Mouse (Mus musculus): ENCODE results near the gene Tmem63a. TPM values are rescaled to one million over a fixed set of nuclear protein-coding genes. Genes with fewer than 3 reads are reported as not detected.

Tmem63a gene
- polyA plus RNA-seq, 1 experiment: 3.6 TPM

- Histone ChIP-seq H3K36me3 (ENCODE audit: control insufficient read depth, insufficient read depth, low read length) (no peaks in the 10 kb centered on the region), H3K27ac (ENCODE audit: control insufficient read depth, insufficient read depth, low read depth, low read length) (no peak overlapping the region), H3K4me1 (ENCODE audit: control insufficient read depth, insufficient read depth, low read length) (peaks cover 11% of the 10 kb centered on the region), H3K27me3 (ENCODE audit: control insufficient read depth, insufficient read depth, low read length) (no peaks in the 10 kb centered on the region), H3K4me3 (ENCODE audit: control insufficient read depth, low read depth, low read length) (no peak overlapping the region)
- TF ChIP-seq POLR2A (IDR thresholded peaks at IDR 0.05; ENCODE audit: control insufficient read depth, low read depth, low read length): no peak
- no peak for TF ChIP-seq CTCF (IDR thresholded peaks at IDR 0.05; ENCODE audit: control insufficient read depth, insufficient read depth, insufficient replicate concordance, low read depth, low read length)
Measured at GRCm38 (mm10) chr1:180940776-180941460, 1.2 kb upstream of the Tmem63a start.

GRCm38 (mm10) chr1:180941726-180942125 is 418 bp upstream of the Tmem63a start:
- Histone ChIP-seq H3K27me3 (ENCODE audit: control insufficient read depth, insufficient read depth, low read length) (no peaks in the 10 kb centered on the region), H3K36me3 (ENCODE audit: control insufficient read depth, insufficient read depth, low read length) (no peaks in the 10 kb centered on the region)

GRCm38 (mm10) chr1:180943032-180943644 is 994 bp downstream of the Tmem63a start:
- TF ChIP-seq CTCF (IDR thresholded peaks at IDR 0.05; ENCODE audit: control insufficient read depth, insufficient read depth, insufficient replicate concordance, low read depth, low read length) (no peak), POLR2A (IDR thresholded peaks at IDR 0.05; ENCODE audit: control insufficient read depth, low read depth, low read length) (no peak)
- no peaks in the 10 kb centered on the region for H3K27me3 ChIP-seq (ENCODE audit: control insufficient read depth, insufficient read depth, low read length)
- peaks cover 7% of the 10 kb centered on the region for H3K4me1 ChIP-seq (ENCODE audit: control insufficient read depth, insufficient read depth, low read length)
- H3K36me3 ChIP-seq (ENCODE audit: control insufficient read depth, insufficient read depth, low read length): no peaks in the 10 kb centered on the region
- H3K4me3 ChIP-seq (ENCODE audit: control insufficient read depth, low read depth, low read length): peak overlapping the region; percentile 79
- no peak overlapping the region; the same call in 1 of the 2 replicates for H3K27ac ChIP-seq (ENCODE audit: control insufficient read depth, insufficient read depth, low read depth, low read length)

More at GRCm38 (mm10) chr1:180941726-180942125, 418 bp upstream of the Tmem63a start:
- Histone ChIP-seq H3K27ac (ENCODE audit: control insufficient read depth, insufficient read depth, low read depth, low read length) (peak overlapping the region; percentile 80), H3K4me1 (ENCODE audit: control insufficient read depth, insufficient read depth, low read length) (peaks cover 11% of the 10 kb centered on the region), H3K4me3 (ENCODE audit: control insufficient read depth, low read depth, low read length) (peak overlapping the region; percentile 79)
- TF ChIP-seq POLR2A (IDR thresholded peaks at IDR 0.05; ENCODE audit: control insufficient read depth, low read depth, low read length) (no peak), CTCF (IDR thresholded peaks at IDR 0.05; ENCODE audit: control insufficient read depth, insufficient read depth, insufficient replicate concordance, low read depth, low read length) (no peak)

GRCm38 (mm10) chr1:180943896-180944295 is 1.8 kb downstream of the Tmem63a start:
- Histone ChIP-seq H3K4me1 (ENCODE audit: control insufficient read depth, insufficient read depth, low read length) (peaks cover 7% of the 10 kb centered on the region), H3K4me3 (ENCODE audit: control insufficient read depth, low read depth, low read length) (no peak overlapping the region), H3K27me3 (ENCODE audit: control insufficient read depth, insufficient read depth, low read length) (no peaks in the 10 kb centered on the region)

GRCm38 (mm10) chr1:180944553-180944952 is 2.4 kb downstream of the Tmem63a start:
- Histone ChIP-seq H3K27me3 (ENCODE audit: control insufficient read depth, insufficient read depth, low read length) (no peaks in the 10 kb centered on the region), H3K27ac (ENCODE audit: control insufficient read depth, insufficient read depth, low read depth, low read length) (no peak overlapping the region), H3K4me1 (ENCODE audit: control insufficient read depth, insufficient read depth, low read length) (peaks cover 7% of the 10 kb centered on the region), H3K36me3 (ENCODE audit: control insufficient read depth, insufficient read depth, low read length) (no peaks in the 10 kb centered on the region), H3K4me3 (ENCODE audit: control insufficient read depth, low read depth, low read length) (no peak overlapping the region)
- TF ChIP-seq POLR2A (IDR thresholded peaks at IDR 0.05; ENCODE audit: control insufficient read depth, low read depth, low read length) (no peak), CTCF (IDR thresholded peaks at IDR 0.05; ENCODE audit: control insufficient read depth, insufficient read depth, insufficient replicate concordance, low read depth, low read length) (no peak)

More at GRCm38 (mm10) chr1:180943896-180944295, 1.8 kb downstream of the Tmem63a start:
- H3K36me3 ChIP-seq (ENCODE audit: control insufficient read depth, insufficient read depth, low read length): no peaks in the 10 kb centered on the region
- TF ChIP-seq CTCF (IDR thresholded peaks at IDR 0.05; ENCODE audit: control insufficient read depth, insufficient read depth, insufficient replicate concordance, low read depth, low read length): no peak
- no peak for TF ChIP-seq POLR2A (IDR thresholded peaks at IDR 0.05; ENCODE audit: control insufficient read depth, low read depth, low read length)
- H3K27ac ChIP-seq (ENCODE audit: control insufficient read depth, insufficient read depth, low read depth, low read length): no peak overlapping the region

GRCm38 (mm10) chr1:180945001-180945980 is 3.1 kb downstream of the Tmem63a start:
- TF ChIP-seq CTCF (IDR thresholded peaks at IDR 0.05; ENCODE audit: control insufficient read depth, insufficient read depth, insufficient replicate concordance, low read depth, low read length) (no peak), POLR2A (IDR thresholded peaks at IDR 0.05; ENCODE audit: control insufficient read depth, low read depth, low read length) (no peak)
- Histone ChIP-seq H3K27ac (ENCODE audit: control insufficient read depth, insufficient read depth, low read depth, low read length) (no peak overlapping the region), H3K4me3 (ENCODE audit: control insufficient read depth, low read depth, low read length) (no peak overlapping the region), H3K4me1 (ENCODE audit: control insufficient read depth, insufficient read depth, low read length) (peaks cover 7% of the 10 kb centered on the region), H3K27me3 (ENCODE audit: control insufficient read depth, insufficient read depth, low read length) (no peaks in the 10 kb centered on the region), H3K36me3 (ENCODE audit: control insufficient read depth, insufficient read depth, low read length) (no peaks in the 10 kb centered on the region)
